Mouse (Mus musculus) ES-E14 (cell line): ENCODE measurements around the gene Iqce.

Experiments used
- HCFC1 ChIP-seq: IDR thresholded peaks from 2 replicates; pipeline ENCODE4 v1.6.1; 2012; ENCODE audit warnings: low read length, inconsistent platforms, borderline replicate concordance; ENCODE audit not compliant: insufficient read depth
- ZC3H11A ChIP-seq: IDR thresholded peaks from 2 replicates; pipeline ENCODE4 v1.6.1; 2012; ENCODE audit warnings: low read depth, mild to moderate bottlenecking, inconsistent platforms, low read length, borderline replicate concordance

- TF ChIP-seq ZC3H11A (no peak), HCFC1 (no peak)
Measured at GRCm38 (mm10) chr5:140661427-140661826, 40.8 kb downstream of the Iqce start.
